Mouse (Mus musculus) MEL (cell line): ENCODE results near the gene Rora.

ENCODE experiments used
- POLR2A ChIP-seq, 2 experiments: IDR thresholded peaks; 2 replicates each; pipeline ENCODE4 v1.6.1; 2011 to 2012; ENCODE audit warnings: low read length in 2 of 2, mild to moderate bottlenecking in 2 of 2, control low read depth in 1 of 2, improper control_type of control experiment in 1 of 2, low read depth in 1 of 2, moderate library complexity in 1 of 2; ENCODE audit not compliant: control insufficient read depth in 1 of 2, insufficient read depth in 1 of 2, poor library complexity in 1 of 2
- POLR2AphosphoS2 ChIP-seq: IDR thresholded peaks from 2 replicates; pipeline ENCODE4 v1.6.1; 2011; ENCODE audit warnings: low read length, improper control_type of control experiment

GRCm38 (mm10) chr9:68976851-68977250 lies 323.3 kb downstream of the Rora start:
- TF ChIP-seq POLR2A (IDR thresholded peaks at IDR 0.05; ENCODE audit: control insufficient read depth in 1 of 2, insufficient read depth in 1 of 2, low read depth in 1 of 2, low read length in 2 of 2, poor library complexity in 1 of 2) (no peak), POLR2AphosphoS2 (no peak)
